Mouse (Mus musculus): ENCODE results near the gene Olfr129.

- TF ChIP-seq CTCF (IDR thresholded peaks at IDR 0.05; ENCODE audit: borderline replicate concordance, insufficient read depth, low read depth, low read length) = no peak
- TF ChIP-seq POLR2A (IDR thresholded peaks at IDR 0.05; ENCODE audit: borderline replicate concordance, insufficient read depth, low read length) = no peak
These were observed 43.5 kb downstream of the Olfr129 start for GRCm38 (mm10) chr17:38016341-38016740.
